Mouse (Mus musculus): ENCODE results near the gene Usp6nl.

The Usp6nl gene

DNA sequence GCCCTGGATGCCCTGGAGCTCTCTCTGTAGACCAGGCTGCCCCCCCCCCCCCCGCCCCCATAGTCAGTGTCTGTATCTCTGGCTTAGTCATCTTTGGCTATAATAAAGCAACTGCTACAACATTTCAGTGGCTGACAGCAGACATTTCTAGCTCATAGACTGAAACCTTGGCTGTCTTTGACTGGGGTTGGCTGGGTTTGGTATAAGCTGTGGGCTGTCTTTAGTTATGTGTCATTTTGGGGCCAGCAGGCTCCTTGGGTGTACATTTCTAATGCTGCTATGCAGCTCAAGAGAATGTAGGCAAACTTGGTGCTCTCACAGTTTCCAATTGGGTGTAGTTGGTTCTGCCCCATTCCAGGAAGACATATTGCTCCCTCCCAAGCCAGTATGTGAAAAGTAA lies 11.1 kb downstream of the Usp6nl start:
- no peak for DNase-seq (ENCODE audit: low spot score)

DNA sequence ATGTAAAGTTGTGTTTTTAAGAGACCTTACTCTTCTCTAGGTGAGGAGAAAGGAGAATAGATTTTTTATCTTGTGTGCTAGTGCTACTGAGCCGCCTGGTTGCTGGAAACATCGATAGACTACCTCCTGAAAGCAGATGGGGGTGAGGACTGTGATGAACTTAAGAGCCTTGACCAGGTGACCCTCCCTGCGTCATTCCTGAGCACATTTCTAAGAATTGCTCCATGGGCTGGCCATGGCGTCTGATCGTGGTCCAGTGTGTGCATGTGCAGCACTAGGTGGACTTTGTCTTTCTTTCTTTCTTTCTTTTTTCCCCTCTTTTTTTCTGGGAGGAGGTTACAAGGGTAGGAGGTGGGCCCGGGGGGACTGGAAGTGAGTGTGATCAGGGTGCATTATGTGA lies 11.5 kb downstream of the Usp6nl start:
- no peak for DNase-seq (ENCODE audit: low spot score)

DNA sequence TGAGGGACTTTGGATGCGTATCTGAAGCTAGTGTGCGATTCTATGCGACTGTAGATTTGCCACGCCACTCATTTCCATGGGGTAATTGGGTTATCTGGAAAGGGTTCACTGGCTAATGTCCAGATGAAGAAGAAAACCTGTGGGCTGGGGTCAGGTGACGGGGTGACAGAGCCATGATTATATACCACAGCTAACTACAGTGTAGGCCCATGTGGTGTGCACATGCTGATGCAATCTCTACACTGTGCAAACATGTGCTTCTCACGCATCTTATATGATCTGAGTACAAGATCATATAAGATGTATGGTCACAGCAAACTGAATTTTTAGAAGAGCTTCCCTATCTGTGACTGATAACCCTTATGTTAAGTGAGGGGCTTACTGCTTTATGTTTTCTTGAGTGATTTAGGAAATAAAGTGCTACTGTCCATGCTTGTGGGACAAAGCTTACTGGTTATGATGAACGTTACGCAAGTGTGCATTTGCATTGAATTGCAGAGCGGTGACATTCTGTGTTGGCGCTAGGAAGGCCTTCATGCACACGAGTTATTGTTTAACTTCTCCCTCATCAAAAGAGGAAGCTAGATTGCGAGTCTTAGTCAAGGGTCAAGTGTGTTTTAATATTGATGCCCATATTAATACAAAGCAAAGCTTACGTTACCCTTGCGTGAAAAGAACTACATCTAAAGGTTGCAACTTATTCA lies 12.7 kb downstream of the Usp6nl start:
- DNase-seq (ENCODE audit: low spot score) = no peak

DNA sequence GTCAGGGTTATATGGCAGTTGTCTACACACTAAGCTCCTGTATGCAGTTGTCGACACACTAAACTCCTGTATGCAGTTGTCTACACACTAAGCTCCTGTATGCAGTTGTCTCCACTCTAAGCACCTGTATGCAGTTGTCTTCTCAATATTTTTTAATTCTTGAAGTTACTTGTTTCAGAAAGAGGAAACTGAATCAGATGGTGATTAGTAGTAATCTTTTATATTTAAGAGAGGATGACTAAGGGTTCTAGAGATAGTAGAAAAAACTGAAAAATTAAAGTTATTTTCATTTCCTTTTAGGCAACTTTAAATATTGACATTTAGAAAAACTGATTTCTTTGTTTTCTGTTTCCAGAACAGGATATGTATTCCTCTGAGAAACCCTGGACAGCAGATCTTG lies 13.5 kb downstream of the Usp6nl start:
- no peak for DNase-seq (ENCODE audit: low spot score)

DNA sequence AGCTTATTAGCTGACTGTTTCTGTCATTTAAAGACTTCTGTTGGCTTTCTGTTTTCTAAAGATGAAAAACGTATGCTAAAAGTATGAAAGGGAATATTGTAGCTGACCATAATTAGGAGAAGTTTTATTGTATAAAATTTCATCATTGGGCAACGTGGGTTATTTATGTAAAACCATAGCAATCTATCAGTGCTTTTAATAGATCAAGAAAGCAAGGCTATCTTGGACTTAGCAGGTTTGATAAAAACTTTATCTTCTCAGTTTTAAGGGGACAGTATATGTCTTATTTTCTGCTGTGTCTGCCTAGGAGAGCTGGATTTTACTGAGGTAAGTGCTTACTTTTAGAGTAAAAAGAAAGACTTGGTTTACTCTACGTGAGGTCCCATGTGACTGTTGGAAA lies 14.2 kb downstream of the Usp6nl start:
- DNase-seq (ENCODE audit: low spot score) = no peak

DNA sequence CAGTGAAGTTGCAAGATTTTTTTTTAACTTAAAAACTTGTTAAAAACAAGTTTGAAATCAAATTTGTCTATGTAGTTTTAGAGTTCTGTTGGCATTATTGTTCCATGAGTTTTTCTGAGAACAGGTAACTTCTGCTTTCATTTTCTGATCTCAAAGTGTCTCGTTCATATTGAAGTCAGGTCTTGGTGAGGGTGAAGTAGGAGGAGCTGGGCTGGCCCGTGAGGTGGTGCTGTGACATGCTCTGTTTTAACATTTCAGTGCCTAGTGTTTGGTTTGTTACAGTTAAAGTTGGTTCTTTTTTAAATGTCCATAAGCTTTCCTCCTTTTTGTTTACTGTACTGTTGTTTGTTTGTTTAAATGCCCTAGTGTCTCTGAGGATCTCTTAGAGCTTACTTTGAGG lies 15.0 kb downstream of the Usp6nl start:
- DNase-seq (ENCODE audit: low spot score) = no peak

DNA sequence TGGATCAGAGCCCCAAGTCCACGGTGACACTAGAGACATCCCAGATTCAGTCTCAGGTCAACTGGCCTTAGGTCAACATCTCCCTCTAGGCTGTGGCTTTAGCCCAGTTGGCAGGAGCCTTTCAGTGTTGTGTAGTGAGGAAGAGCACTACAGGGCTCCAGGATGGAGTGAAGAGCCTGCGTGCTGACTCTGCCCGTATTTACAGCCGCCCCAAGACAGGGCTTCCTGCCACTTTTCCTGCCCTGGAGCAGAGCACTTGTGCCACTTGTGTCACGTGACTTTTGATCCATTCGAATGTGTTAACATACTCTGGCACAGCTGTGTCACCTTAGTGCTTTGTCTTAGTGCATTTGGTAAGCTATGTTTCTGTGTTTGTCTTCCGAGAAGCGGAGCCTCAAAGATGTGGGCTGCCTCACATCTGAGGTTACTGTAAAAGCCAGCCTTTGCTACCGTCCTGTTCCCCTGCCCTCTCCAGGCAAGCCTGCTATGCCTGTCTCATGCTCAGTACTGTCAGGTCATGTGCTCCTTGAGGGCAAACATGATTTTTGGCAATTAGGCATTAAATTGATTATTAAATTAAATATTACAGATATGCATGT lies 15.7 kb downstream of the Usp6nl start:
- no peak for DNase-seq (ENCODE audit: low spot score)

DNA sequence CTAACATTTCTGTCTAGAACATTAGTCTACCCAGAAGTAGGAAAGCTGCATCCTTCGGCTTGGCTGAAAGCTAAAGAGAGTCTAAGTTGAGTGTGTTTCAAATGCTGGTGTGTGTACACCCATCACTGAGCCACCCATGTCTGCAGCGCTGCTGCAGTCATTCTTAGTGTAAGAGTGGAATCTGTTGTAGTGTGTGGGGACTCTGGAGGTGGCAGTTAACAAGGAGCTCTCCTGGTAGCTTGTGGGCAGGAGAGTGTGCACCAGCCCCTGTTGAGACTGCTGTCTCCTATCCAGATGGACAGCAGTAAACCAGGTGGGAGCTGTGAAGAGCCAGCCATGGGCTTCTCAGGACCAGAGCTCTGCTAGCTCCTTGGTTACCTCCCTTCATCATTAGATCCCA lies 18.0 kb downstream of the Usp6nl start:
- DNase-seq (ENCODE audit: low spot score) = no peak

DNA sequence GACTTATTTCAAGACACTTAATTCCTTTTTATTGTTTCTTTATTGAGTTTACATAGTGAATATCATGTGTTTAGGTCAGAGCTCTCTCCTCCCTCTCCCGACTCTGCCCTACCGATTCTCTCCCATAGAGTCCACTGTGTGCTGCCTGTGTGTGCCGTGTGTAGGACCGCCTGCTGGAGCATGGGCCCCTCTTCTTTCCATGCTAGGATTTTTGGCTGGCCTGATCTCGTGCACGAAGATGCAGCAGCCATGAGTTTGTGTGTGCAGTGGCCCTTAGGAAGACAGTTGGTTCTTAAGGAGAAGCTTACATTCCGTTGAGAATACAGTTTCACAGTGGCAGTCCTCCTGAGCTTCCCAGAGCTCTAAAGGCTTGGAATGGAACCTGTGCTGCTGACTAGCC lies 19.0 kb downstream of the Usp6nl start:
- no peak for DNase-seq (ENCODE audit: low spot score)

DNA sequence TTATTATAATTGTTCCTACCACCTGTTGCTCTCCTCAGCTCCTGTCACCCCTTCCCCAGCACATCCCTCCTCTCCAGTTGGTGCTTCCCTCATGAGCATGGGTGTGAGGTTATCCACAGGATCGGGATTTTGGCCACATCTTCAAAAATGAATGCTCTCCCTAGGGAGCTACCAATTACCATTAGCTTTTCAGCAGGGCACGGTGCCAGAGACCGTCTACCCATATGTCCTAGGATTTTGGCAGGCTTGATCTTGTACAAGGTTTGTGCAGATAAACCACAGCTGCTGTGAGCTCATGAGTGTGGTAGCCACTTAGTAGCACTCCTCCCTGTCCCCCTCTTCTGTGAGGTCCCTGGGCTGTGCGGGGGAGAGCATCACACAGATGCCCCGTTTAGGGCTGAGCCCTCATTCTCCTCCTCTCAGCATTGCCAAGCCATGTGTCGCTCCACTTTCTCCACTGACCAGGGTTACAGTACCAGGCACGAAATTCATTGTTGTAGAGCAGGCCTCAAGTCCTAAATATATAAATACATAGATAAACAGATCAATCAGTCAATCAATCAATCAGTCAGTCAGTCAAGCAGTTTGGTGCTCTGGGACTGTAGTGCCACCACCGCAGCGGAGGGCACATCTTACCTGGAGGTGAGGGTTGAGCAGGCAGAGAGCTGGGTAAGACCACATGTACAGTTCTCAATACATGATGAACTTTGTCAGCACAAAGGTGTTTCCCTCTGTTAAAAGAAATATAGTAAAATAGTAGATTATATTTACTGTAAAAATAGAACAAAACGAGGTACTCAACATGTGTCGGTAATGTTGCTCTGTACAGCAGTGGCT lies 27.0 kb downstream of the Usp6nl start:
- no peak for DNase-seq (ENCODE audit: low spot score)

DNA sequence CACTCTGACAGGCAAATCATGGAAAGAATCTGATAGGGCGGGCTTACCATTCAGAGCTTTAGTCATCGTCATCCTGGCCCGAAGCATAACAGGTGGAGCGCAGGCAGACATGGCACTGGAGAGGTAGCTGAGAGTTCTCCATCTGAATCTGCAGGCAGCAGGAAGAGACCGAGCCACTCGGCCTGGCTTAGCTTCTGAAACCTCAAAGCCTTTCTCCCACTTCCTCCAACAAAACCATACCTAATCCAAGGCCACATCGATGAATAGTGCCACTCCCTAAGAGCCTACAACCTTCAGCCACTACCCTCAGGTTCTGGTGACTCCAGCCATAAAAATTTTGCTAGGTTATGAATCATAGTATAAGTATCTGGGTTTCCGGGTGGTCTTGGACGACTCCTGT lies 27.7 kb downstream of the Usp6nl start:
- no peak for DNase-seq (ENCODE audit: low spot score)

DNA sequence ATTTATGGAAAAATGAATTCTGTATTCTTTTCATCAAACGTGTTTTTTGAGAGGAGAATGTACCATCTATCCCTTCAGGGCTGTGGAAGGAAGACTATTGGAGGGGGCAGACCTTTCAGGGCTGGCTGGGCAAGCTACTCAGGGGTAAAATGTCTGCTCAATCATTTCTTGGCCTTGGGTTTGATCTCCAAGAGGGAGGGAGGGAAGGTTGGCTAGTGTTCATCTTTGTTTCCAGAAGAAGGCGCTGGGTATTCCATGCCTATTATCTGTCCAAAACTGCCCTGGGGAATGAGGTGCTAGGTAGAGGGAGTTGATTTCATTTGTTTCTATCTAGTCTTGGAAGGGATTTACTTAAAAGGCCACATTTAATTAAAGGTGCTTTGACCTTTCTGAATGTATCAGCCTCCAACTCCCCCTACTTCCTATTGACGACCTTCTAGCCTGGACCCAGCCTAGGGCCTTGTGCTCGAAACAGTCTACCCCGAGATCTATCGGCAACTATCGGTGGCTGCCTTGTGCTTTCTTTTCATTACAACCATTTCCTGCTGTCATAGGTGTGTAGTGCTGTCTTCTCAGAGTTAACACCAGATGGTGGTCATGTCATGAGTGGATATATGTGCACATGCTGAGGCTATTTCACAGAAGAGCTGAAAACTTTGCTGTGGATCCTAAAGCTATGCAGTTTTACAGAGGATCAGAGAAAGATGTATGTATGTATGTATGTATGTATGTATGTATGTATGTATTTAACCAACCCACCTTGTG lies 28.6 kb downstream of the Usp6nl start:
- DNase-seq (ENCODE audit: low spot score) = no peak

DNA sequence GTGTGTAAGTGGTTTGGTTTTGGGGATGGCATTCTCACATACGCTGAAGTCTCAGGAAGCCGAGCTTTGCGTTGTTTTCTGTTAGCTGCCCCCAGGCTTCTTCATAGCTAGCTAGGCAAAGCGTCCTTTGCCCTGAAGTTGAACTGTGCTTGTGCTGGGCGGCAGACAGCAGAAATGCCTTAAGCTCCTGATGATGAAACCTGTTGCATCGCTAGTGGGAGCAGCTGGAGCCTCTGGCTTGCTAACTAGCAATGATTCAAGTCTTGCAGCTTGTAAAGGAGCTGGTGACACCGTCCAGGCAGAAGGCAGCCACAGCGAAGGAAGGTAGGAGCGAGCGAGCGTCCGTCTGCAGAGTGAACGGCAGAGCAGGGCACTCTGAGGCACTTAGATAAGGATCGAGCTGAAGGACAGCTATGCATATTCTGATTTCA lies 30.1 kb downstream of the Usp6nl start:
- DNase-seq (ENCODE audit: low spot score) = no peak

DNA sequence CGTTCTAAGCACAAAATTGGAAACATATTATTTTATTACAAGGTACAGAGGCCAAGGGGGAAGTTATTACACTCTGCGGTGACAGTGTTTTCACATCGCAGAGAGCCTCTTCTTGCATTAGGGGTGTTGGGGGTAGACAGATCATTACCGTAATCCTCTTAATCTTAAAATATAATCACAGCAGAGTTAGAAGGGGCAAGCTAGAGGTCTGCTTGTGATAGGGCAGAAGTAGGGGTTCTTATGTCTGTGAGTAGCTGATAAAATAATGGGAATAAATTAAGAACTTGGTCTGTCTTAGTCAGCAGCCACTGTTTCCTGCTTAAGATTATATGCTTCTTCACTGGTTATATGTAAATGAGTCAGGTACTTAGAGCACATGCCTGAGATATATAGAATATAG lies 30.6 kb downstream of the Usp6nl start:
- DNase-seq (ENCODE audit: low spot score) = no peak

DNA sequence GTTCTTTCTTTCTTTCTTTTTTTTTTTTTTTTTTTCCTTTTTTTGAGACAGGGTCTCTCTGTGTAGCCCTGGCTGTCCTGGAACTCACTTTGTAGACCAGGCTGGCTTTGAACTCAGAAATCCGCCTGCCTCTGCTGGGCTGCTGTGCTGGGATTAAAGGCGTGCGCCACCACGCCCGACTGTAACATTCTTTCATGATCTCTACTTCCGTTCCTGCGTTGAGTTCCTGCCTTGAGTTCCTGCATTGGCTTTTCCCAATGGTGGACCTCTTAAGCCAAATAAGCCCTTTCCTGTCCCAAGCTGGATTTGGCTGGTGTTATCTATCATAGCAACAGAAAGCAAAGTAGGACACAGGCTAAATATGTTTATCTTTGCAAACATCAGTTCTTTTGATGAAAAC lies 34.8 kb downstream of the Usp6nl start:
- no peak for DNase-seq (ENCODE audit: low spot score)

DNA sequence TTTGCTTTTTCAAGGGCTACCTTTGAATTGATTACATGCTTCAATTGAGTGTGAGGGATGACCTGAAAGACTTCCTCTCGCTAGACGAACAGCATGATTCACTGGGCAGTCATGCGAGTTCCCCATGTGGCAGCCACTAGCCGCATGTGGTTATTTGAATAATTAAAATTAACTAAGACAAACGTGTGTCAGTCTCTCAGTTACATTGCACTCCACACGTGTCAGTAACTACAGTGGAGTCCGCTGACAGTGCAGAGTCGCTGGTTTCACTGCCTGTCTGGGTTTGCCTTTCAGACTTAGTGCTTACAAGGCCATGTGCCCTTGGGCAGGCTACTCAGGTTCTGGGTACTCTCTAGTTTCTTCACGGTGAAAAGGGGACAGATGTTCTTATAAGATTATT lies 37.2 kb downstream of the Usp6nl start:
- no peak for DNase-seq (ENCODE audit: low spot score)

DNA sequence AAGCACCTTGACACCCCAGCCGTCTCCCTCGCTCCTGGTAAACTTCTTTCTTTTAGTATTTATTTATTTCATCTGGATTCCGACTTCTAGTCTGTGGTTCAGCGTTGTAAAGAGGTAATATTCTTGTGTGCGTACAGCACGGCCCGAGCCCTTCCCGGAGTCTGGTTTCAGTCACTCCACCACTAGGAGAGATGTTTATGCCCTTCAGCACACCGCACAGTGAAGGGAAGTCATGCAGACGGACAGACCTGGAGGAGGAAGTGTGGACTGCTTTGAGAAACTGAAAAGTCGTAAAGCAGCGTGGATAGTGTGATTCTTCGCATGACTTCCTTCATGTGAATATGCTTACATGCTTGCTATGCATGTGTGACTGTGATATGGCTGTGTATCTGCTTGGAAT lies 40.7 kb downstream of the Usp6nl start:
- no peak for DNase-seq (ENCODE audit: low spot score)

DNA sequence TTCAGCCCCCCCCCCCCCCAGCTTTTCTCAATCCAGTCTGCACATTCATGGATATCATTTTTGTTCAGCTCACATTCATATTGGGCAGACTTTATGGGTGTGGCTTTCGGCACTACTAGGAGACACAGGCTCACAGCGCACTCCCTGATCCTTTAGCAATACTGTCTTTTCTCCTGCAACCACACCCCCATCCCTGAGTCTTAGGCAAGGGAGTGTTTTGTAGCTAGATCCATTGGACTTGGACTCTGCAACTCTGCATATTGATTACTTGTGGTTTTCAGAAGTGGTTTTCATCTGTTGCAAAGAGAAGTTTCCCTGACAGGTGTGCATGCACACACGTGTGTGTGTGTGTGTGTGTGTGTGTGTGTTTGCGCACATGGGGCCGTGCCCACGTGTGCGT lies 41.5 kb downstream of the Usp6nl start:
- no peak for DNase-seq (ENCODE audit: low spot score)

DNA sequence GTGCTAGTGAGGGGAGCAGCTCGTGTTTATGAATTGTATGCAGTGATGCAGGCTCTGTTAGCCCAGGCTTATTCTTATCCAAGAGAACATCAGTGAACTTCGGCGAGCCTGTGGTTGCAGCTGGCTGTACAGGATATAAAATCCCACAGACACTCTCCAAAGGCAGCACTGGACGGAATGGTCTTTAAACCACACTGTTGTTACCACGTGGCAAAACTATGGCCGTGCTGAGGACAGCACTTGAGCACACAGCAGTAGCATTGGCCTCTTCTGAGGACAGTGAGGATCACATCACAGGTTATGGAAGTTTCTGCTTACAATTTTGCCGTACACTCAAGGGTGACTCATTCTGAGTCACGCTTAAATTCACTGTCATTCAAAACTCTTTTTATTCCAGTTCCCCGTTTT lies 44.1 kb downstream of the Usp6nl start:
- no peak for DNase-seq (ENCODE audit: low spot score)

DNA sequence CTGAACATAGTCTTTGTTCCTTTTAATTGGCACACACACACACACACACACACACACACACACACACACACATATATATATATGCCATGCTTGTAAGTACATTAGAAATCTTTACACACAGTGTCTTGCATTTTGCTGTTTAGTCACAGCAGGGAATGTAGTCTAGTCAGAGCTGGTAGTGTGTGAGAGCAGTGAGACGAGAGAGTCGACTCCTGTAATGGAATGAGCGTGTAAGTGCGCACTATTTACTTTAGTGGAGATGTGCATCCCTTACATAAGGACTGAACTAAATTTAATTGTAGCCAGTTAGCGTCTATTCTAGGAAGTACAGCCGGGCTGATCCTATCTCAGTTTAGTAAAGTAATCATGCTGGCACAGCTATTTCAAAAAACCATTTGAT lies 44.5 kb downstream of the Usp6nl start:
- no peak for DNase-seq (ENCODE audit: low spot score)

DNA sequence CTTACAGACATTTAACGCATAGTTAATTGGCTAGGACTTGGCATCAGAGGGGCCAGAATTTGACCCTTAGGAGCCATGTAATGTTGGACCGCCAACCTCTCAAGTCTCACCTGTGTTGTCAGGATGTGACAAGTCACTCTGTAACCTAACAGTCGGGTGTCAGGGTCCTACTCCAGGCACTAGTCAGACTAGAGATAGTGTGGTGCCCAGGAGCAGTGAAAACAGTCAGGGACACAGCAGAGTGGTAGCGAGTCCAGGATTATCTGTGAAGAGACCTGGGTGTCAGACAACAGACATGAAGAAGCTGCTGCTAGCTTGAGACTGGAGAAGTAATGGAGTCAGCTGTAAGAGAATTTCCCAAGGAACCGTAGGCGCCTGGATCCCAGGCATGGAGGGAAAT lies 45.0 kb downstream of the Usp6nl start:
- DNase-seq (ENCODE audit: low spot score) = no peak

DNA sequence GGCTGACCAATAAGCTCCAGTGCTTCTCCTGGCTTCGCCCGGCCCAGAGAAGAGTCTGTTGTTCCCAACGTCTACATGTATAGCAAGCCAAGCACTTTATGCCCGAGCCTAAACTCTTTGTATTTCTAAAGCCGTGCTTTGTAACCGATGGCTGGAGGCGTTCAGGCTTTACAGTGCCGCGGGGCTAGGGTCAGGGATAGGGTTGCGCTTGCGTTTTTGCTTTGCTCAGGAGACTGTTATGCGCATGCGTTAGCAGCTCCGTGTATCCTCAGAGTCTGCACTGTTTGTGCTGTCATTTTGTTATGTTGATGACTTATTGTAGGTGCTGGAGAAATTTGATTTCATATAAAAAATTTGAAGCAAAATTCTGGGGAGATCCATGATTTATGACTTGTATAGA lies 51.7 kb downstream of the Usp6nl start:
- no peak for DNase-seq (ENCODE audit: low spot score)

DNA sequence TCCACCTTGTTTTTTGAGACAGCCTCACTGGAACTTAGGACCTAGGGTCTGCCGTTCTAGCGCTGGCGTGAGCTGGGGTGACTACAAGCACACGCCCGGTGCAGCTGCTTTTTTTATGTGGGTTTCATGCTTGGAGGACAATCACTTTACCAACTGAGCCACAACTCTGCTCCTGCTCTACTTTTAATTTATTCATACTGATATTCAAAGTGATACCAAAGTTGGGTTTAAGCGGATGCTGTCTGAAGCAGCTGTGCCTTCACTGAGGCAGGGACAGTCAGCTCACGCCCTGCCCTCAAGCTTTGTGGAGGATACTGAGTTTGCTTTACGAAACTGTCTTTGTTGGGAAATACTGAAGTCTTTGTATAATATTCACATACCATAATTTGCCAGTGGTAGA lies 53.6 kb downstream of the Usp6nl start:
- DNase-seq (ENCODE audit: low spot score) = no peak

All from ovary, postnatal 36 days (tissue).